ENCODE assay signal across 10 mouse cellular contexts in the genomic region with DNA sequence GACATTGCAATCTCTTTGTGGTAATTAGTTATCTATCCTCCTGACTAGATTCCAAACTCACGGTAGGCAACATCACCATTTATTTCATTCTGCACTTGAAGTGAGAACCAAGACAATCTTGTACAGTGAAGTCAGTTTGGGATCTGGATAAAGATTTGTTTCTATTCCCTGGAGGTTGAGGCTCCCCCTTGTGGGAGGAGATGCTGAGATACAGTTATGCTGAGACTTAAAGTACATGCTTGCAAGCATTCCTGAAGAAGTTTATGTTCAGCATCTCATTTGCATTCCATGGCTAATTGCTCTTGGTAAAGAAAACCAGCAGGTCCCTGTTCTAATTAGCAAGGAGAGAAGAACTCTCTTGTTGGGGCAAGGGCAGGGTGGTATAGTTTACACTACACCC.
DNase-seq lines count a peak whose midpoint lies in the region; ATAC-seq lines count a peak whose summit lies in the region.
"Had no signal": no experiment of that assay in that cellular context is flagged by ENCODE, and none has a peak within 500 bp of the region (broad histone marks: within the 10 kb centered on the region; RNA-seq: fewer than 3 reads in every experiment).

No protein-coding gene starts in this region.

- no peaks in the 10 kb centered on the region for H3K4me1 ChIP-seq in embryonic facial prominence, embryonic 11.5 days (ENCODE audit: control insufficient read depth, insufficient read depth, low read length)
- no peaks in the 10 kb centered on the region for H3K4me1 ChIP-seq in embryonic facial prominence, embryonic 10.5 days
- H3K4me1 ChIP-seq in forebrain, embryonic 16.5 days (replicated peaks; ENCODE audit: control insufficient read depth, insufficient read depth, low read length) = no peaks in the 10 kb centered on the region
- H3K4me1 ChIP-seq in intestine, embryonic 16.5 days (ENCODE audit: control insufficient read depth, insufficient read depth, low read length) = no peaks in the 10 kb centered on the region

- H3K9me3 ChIP-seq in embryonic facial prominence, embryonic 11.5 days (replicated peaks; ENCODE audit: control insufficient read depth, low read length) = no peaks in the 10 kb centered on the region
- no peaks in the 10 kb centered on the region for H3K9me3 ChIP-seq in embryonic facial prominence, embryonic 10.5 days
- H3K9me3 ChIP-seq in forebrain, embryonic 16.5 days (ENCODE audit: control insufficient read depth, low read length) = no peaks in the 10 kb centered on the region
- H3K9me3 ChIP-seq in intestine, embryonic 16.5 days (ENCODE audit: control insufficient read depth, low read length) = no peaks in the 10 kb centered on the region

- no peak overlapping the region for H3K27ac ChIP-seq in embryonic facial prominence, embryonic 11.5 days (replicated peaks; ENCODE audit: low read depth, low read length)
- no peak overlapping the region for H3K27ac ChIP-seq in embryonic facial prominence, embryonic 10.5 days (replicated peaks)
- no peak overlapping the region for H3K27ac ChIP-seq in forebrain, embryonic 16.5 days (ENCODE audit: low read length)
- no peak overlapping the region for H3K27ac ChIP-seq in intestine, embryonic 16.5 days (ENCODE audit: low read length)
- H3K27ac ChIP-seq: liver, embryonic 14.5 days had no signal

- H3K4me2 ChIP-seq in embryonic facial prominence, embryonic 11.5 days (ENCODE audit: low read depth, low read length) = no peak overlapping the region
- H3K4me2 ChIP-seq in forebrain, embryonic 16.5 days (ENCODE audit: low read length) = no peak overlapping the region
- H3K4me2 ChIP-seq in intestine, embryonic 16.5 days (ENCODE audit: low read depth, low read length) = no peak overlapping the region

- H3K27me3 ChIP-seq in embryonic facial prominence, embryonic 11.5 days (ENCODE audit: control insufficient read depth, insufficient read depth, low read length) = no peaks in the 10 kb centered on the region
- no peaks in the 10 kb centered on the region for H3K27me3 ChIP-seq in embryonic facial prominence, embryonic 10.5 days (replicated peaks; ENCODE audit: low read depth, poor library complexity, severe bottlenecking)
- H3K27me3 ChIP-seq in forebrain, embryonic 16.5 days (replicated peaks; ENCODE audit: control insufficient read depth, insufficient read depth, low read length) = no peaks in the 10 kb centered on the region; the same call in 1 of the 2 replicates
- no peaks in the 10 kb centered on the region for H3K27me3 ChIP-seq in intestine, embryonic 16.5 days (replicated peaks; ENCODE audit: control insufficient read depth, insufficient read depth, low read length)

- H3K4me3 ChIP-seq in embryonic facial prominence, embryonic 11.5 days (ENCODE audit: low read depth, low read length) = no peak overlapping the region
- no peak overlapping the region for H3K4me3 ChIP-seq in embryonic facial prominence, embryonic 10.5 days
- no peak overlapping the region for H3K4me3 ChIP-seq in forebrain, embryonic 16.5 days (replicated peaks; ENCODE audit: low read length)
- no peak overlapping the region for H3K4me3 ChIP-seq in intestine, embryonic 16.5 days (ENCODE audit: low read length)

- DNase-seq in embryonic facial prominence, embryonic 11.5 days (ENCODE audit: low spot score) = peak; percentile 25
- DNase-seq in embryonic facial prominence, embryonic 10.5 days (ENCODE audit: low spot score) = no peak
- DNase-seq in layer of hippocampus, adult 11-12 months (ENCODE audit: low spot score) = peak; percentile 61
- no peak for DNase-seq in layer of hippocampus, postnatal 36 days
- DNase-seq in retina, embryonic 14.5 days (ENCODE audit: low spot score) = peak; percentile 54
- DNase-seq in B cell, adult 2 months = no peak
- DNase-seq: cerebellum, adult 11-12 months had no signal

- H3K9ac ChIP-seq in embryonic facial prominence, embryonic 11.5 days (replicated peaks; ENCODE audit: low read length) = no peak overlapping the region
- H3K9ac ChIP-seq in forebrain, embryonic 16.5 days (replicated peaks; ENCODE audit: low read depth, low read length) = no peak overlapping the region
- H3K9ac ChIP-seq in intestine, embryonic 16.5 days (ENCODE audit: low read depth, low read length) = no peak overlapping the region
- H3K9ac ChIP-seq: liver, embryonic 14.5 days had no signal

- 95% methylated on average over 1 of the region's 1 CpGs for WGBS in embryonic facial prominence, embryonic 11.5 days
- WGBS in embryonic facial prominence, embryonic 10.5 days = 80% methylated on average over 1 of the region's 1 CpGs
- 33% methylated on average over 1 of the region's 1 CpGs for WGBS in forebrain, embryonic 16.5 days
- 68% methylated on average over 1 of the region's 1 CpGs for WGBS in intestine, embryonic 16.5 days

- no peak for ATAC-seq in embryonic facial prominence, embryonic 11.5 days (replicated peaks; ENCODE audit: insufficient number of reproducible peaks, low FRiP score, low TSS enrichment, low read depth)
- peak; percentile 28; the same call in 1 of the 2 replicates for ATAC-seq in forebrain, embryonic 16.5 days
- ATAC-seq in intestine, embryonic 16.5 days = no peak

- H3K36me3 ChIP-seq in embryonic facial prominence, embryonic 11.5 days (replicated peaks; ENCODE audit: control insufficient read depth, insufficient read depth, low read depth, low read length) = no peaks in the 10 kb centered on the region
- no peaks in the 10 kb centered on the region for H3K36me3 ChIP-seq in embryonic facial prominence, embryonic 10.5 days (replicated peaks)
- H3K36me3 ChIP-seq in forebrain, embryonic 16.5 days (ENCODE audit: control insufficient read depth, insufficient read depth) = no peaks in the 10 kb centered on the region
- H3K36me3 ChIP-seq in intestine, embryonic 16.5 days (ENCODE audit: control insufficient read depth, insufficient read depth, low read length) = no peaks in the 10 kb centered on the region

Comparison
In these comparisons a context has a peak if more than half of its experiments do, and no peak if none do; other contexts are left out.
1. DNase-seq: peak in embryonic facial prominence, embryonic 11.5 days (single experiment), layer of hippocampus, adult 11-12 months (single experiment) and retina, embryonic 14.5 days (single experiment); none in embryonic facial prominence, embryonic 10.5 days (single experiment), layer of hippocampus, postnatal 36 days (0 of 2) and B cell, adult 2 months (0 of 2).